Mouse (Mus musculus) liver, embryonic 16.5 days (tissue): ENCODE data around the gene Zswim8. TPM values are rescaled to one million over a fixed set of nuclear protein-coding genes. Genes with fewer than 3 reads are reported as not detected.

ENCODE experiments used
- ATAC-seq: fragments of 200-750 bp; cut with Nextera tagmentation; 2 replicates; pipeline ENCODE4 v1.8.0; 2017; ENCODE audit warnings: low read depth, mild to moderate bottlenecking, moderate number of reproducible peaks, moderate library complexity
- H3K27ac ChIP-seq: fragments of 300-500 bp; sonication (generic); 2 replicates; pipeline ENCODE4 v1.5.1; 2014; ENCODE audit warnings: mild to moderate bottlenecking, low read length
- H3K27me3 ChIP-seq: fragments of 300-500 bp; sonication (generic); 2 replicates; pipeline ENCODE4 v1.6.1; 2014; ENCODE audit warnings: low read depth, low read length, mixed read lengths; ENCODE audit not compliant: control insufficient read depth, insufficient read depth
- H3K36me3 ChIP-seq: fragments of 300-500 bp; sonication (generic); 2 replicates; pipeline ENCODE4 v1.6.1; 2014; ENCODE audit warnings: mild to moderate bottlenecking; ENCODE audit not compliant: control insufficient read depth, insufficient read depth
- H3K4me1 ChIP-seq: fragments of 300-500 bp; sonication (generic); 2 replicates; pipeline ENCODE4 v1.6.1; 2014; ENCODE audit warnings: low read depth, low read length, mixed read lengths; ENCODE audit not compliant: control insufficient read depth
- H3K4me2 ChIP-seq: fragments of 300-500 bp; sonication (generic); 2 replicates; pipeline ENCODE4 v1.6.1; 2014; ENCODE audit warnings: low read depth, low read length, mixed read lengths
- H3K4me3 ChIP-seq: fragments of 300-500 bp; sonication (generic); 2 replicates; pipeline ENCODE4 v1.5.1; 2014; ENCODE audit warnings: low read depth, mild to moderate bottlenecking, low read length
- H3K9ac ChIP-seq: fragments of 300-500 bp; sonication (generic); 2 replicates; pipeline ENCODE4 v1.6.1; 2014; ENCODE audit warnings: low read depth, low read length
- H3K9me3 ChIP-seq: fragments of 300-500 bp; sonication (generic); replicated peaks from 2 replicates; pipeline ENCODE4 v1.6.1; 2016; ENCODE audit warnings: low read length; ENCODE audit not compliant: control insufficient read depth
- WGBS: fragments of 180-500 bp; shearing (Covaris S2); extraction: QIAGEN DNeasy Blood & Tissue Kit; methylation state at CpG from one replicate; pipeline ENCODE4 v1.1.7; 2014; ENCODE audit not compliant: insufficient replicate concordance; 5-methylcytosine and 5-hydroxymethylcytosine counted together
- polyA plus RNA-seq: library from polyadenylated mRNA; unstranded; fragments of >200 nt; fragmentation: Nextera tagmentation; extraction: Ambion mirVana; gene quantifications from 2 replicates; pipeline ENCODE4 v1.2.1, GENCODE M21; 2015

The Zswim8 gene
- polyA plus RNA-seq, 1 experiment from 2014 or later: 6.3 TPM

DNA sequence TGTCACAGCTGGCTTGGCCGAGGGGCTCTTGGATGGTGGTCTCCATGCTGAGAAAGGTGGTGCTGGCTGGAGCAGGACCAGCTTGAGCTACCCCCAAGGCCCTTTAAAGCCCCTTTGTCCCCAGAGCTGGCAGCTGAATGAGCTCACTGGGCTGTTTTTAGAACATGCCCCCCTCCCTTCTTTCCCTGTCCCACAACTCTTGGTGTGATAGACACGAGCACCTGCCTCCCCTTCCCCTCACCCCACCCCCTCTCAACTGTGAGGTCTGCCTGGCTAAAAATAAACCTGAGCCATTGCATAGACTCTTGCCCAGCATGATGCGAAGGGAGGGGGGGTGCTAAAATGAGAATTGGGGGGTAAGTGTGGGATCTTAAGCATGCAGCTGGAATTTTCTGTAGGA lies 42.9 kb upstream of the Zswim8 start:
- peaks cover 47% of the 10 kb centered on the region for H3K27me3 ChIP-seq

DNA sequence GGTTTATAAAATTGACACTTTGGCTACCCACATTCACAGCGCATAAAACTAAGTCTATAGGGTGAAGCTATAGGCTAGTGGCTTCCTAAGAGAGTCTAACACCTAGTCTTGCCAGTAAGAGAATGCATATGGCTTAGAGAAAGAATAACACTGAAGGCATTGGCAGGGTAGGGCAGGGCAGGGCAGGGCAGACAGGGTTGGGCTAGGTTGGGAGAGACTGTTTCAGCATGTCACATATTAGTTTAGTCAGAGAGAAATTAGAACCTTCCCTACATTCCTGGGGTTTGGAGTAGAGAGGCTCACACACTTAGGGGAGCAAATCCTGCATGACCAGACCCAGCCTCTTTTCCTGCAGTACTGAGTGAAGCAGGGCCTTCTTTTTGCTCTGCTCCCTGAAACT lies 39.9 kb upstream of the Zswim8 start:
- ATAC-seq: no peak
- Histone ChIP-seq H3K9ac (no peak overlapping the region), H3K36me3 (no peaks in the 10 kb centered on the region), H3K27ac (no peak overlapping the region), H3K27me3 (peaks cover 34% of the 10 kb centered on the region), H3K4me3 (no peak overlapping the region), H3K4me1 (no peaks in the 10 kb centered on the region), H3K4me2 (no peak overlapping the region), H3K9me3 (no peaks in the 10 kb centered on the region)
- WGBS: 53% methylated on average over 1 of the region's 1 CpGs

More for the DNA sequence above, 42.9 kb upstream of the Zswim8 start:
- H3K4me2 ChIP-seq: no peak overlapping the region
- H3K4me1 ChIP-seq: peaks cover 12% of the 10 kb centered on the region
- no peak overlapping the region for H3K4me3 ChIP-seq
- H3K27ac ChIP-seq: no peak overlapping the region
- no peaks in the 10 kb centered on the region for H3K36me3 ChIP-seq
- no peak overlapping the region for H3K9ac ChIP-seq
- WGBS: 30% methylated on average over 3 of the region's 3 CpGs
- H3K9me3 ChIP-seq: no peaks in the 10 kb centered on the region
- ATAC-seq: no peak

DNA sequence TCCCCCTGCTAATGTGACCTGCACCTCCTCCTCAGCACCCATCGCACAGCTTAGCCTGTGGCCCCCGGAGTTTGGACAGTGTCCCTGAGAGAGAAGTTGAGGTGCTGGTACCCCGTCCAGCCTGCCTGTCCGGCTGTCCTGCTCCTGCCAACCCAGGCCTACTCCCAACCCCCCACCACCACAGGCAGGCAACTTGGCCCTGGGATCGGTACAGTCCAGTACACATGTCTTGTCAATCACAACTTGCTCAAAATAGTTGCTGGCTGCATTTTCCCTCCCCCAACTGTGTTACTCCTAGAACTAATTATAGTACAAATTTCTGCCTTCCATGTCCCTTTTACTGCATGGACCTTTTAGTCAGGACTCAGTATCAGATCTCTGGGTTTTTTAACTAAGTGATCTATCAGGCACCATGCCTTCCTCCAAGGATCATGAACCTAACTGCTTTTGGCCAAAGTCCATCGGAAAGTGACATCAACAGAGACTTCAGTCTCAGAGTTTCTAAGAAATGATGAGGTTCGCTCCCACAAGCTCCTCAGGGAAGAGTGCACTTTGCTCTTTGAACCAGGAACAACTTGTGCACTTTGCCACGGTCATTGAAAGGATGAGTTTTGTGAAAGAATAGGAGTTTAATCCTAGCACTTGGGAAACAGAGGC lies 39.1 kb upstream of the Zswim8 start, which contains the start of gene Synpo2l:
Synpo2l (minus strand) TSS at position 201 of the 657 bp plus-strand sequence.
- no peak within 1 kb of the TSS for H3K9ac ChIP-seq
- H3K27ac ChIP-seq: no peak within 1 kb of the TSS

DNA sequence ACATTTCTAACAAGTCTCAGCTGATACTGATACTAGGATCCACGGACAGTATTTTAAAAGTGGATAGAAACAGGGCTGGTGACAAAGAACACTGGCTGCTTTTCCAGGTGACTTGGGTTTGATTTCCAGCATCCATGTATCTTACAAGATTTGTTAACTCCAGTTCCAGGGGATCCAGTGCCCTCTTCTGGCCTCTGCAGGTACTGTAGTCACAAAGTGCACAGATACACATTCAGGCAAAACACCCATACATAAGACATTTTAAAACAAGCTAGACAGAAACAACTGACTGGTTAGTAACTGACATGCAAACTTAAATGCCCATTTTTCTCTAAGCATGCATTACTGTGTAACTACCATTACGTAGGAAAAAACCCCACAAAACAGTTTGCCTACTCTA lies 34.4 kb upstream of the Zswim8 start:
- peaks cover 8% of the 10 kb centered on the region for H3K27me3 ChIP-seq
- WGBS: 81% methylated on average over 2 of the region's 2 CpGs
- no peaks in the 10 kb centered on the region for H3K9me3 ChIP-seq
- ATAC-seq: no peak
- 0 out of 2 replicates have a peak overlapping the region, but pooled peaks have one; percentile 73 for H3K4me2 ChIP-seq
- no peak overlapping the region for H3K4me3 ChIP-seq
- H3K4me1 ChIP-seq: peaks cover 11% of the 10 kb centered on the region
- no peak overlapping the region for H3K9ac ChIP-seq
- peak overlapping the region; percentile 70 for H3K27ac ChIP-seq
- H3K36me3 ChIP-seq: peaks cover 16% of the 10 kb centered on the region

More for the DNA sequence above, 39.1 kb upstream of the Zswim8 start, which contains the start of gene Synpo2l:
- H3K4me1 ChIP-seq: no peaks in the 10 kb centered on the region; the same call in 1 of the 2 replicates
- no peaks in the 10 kb centered on the region for H3K9me3 ChIP-seq
- ATAC-seq: 0 out of 2 replicates have a peak, but pooled peaks have one; percentile 19
- H3K27me3 ChIP-seq: peaks cover 26% of the 10 kb centered on the region
- no peak within 1 kb of the TSS for H3K4me2 ChIP-seq
- H3K36me3 ChIP-seq: no peaks in the 10 kb centered on the region
- no peak within 1 kb of the TSS for H3K4me3 ChIP-seq
- WGBS: 60% methylated on average over 8 of the region's 8 CpGs

DNA sequence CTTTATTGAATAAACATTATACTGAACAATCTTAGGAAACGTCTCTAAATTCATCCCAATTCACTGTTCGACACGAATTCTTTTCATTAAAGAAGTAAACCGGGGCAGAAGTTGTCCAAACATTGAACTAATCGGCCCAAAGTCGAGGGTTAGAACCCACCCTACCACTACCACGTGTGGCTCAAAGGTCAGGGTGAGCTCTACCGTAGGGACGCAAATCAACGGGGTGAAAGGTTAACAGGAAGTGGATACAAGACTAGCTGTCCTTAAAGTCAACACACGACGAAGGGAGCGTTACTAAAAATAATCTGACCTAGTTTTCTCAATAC lies 33.7 kb upstream of the Zswim8 start:
- Histone ChIP-seq H3K36me3 (peaks cover 19% of the 10 kb centered on the region), H3K9me3 (no peaks in the 10 kb centered on the region), H3K4me3 (peak overlapping the region; percentile 97), H3K4me1 (peaks cover 11% of the 10 kb centered on the region), H3K4me2 (peak overlapping the region; percentile 73), H3K27me3 (peaks cover 6% of the 10 kb centered on the region), H3K9ac (peak overlapping the region; percentile 17), H3K27ac (peak overlapping the region; percentile 47)
- WGBS: 6% methylated on average over 13 of the region's 13 CpGs
- ATAC-seq: peak; percentile 67

DNA sequence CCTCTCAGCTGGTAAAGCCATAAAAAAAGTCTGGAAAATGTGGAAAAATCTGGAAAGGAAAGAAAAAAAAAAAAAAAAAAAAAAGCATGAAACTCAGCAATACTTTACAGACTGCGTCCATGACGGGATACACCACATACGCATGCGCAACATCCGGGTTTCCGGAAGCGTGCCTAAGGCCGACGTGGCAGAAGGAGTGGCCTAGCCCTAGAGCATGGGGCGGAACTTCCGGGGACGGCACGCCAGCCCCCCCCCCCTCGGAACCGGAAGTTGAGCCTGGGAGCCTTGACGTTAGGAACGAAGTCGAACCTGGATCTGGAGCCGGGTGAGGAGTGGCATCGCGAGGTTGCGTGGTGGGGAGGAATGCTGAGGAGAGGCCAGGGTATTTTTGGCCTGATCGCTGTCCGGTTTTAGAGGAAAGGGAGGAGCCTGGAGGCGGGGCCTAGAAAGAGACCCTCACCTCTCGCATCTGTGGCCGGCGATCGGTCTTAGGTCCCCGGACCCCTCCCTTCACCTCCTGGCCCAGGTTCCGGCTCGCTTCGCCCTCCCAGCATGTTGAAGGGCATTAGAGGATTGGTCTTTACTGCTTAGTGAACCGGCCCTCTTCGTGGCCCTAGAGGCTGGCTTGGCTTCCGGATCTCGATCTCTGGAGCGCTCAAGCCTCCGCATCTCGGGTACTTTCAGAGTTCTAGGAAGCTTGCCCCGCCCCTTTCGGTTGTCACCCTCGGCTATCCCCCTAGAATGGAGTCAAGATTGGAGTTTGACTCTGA lies 33.1 kb upstream of the Zswim8 start, which contains the start of gene Sec24c:
Sec24c (plus strand) TSS at position 245 of the 770 bp plus-strand sequence.
- WGBS: under 1% methylated on average over 43 of the region's 43 CpGs

DNA sequence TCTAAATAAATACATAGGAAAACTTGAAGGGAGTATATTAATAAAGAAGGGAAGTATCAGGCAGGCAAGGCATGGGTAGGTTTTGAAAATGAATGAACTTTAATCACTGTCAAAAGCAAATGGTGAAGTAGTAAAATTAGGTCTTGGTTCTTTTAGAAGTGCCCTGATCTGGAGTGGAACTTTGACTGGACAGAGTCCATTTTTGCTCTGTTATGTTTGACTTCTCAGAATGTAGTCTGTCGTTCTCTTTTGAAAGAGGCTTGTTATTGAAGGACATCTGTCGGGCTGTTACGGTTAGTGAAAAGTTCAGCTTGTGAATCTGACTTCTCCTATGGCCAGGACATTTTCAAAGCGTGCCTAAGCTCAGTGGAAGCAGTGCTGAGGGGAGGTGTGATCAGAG lies 29.4 kb upstream of the Zswim8 start:
- 71% methylated on average over 4 of the region's 4 CpGs for WGBS
- Histone ChIP-seq H3K4me2 (no peak overlapping the region), H3K4me3 (no peak overlapping the region), H3K27ac (peak overlapping the region; percentile 15; the same call in 1 of the 2 replicates), H3K9me3 (no peaks in the 10 kb centered on the region), H3K9ac (no peak overlapping the region), H3K27me3 (no peaks in the 10 kb centered on the region), H3K4me1 (peaks cover 11% of the 10 kb centered on the region), H3K36me3 (peaks cover 53% of the 10 kb centered on the region)
- ATAC-seq: no peak

More for the DNA sequence above, 33.1 kb upstream of the Zswim8 start, which contains the start of gene Sec24c:
- peak; percentile 97 for ATAC-seq
- Histone ChIP-seq H3K27me3 (peaks cover 2% of the 10 kb centered on the region; the same call in 1 of the 2 replicates), H3K4me3 (peak within 1 kb of the TSS; percentile 97), H3K36me3 (peaks cover 22% of the 10 kb centered on the region), H3K27ac (peak within 1 kb of the TSS; percentile 94), H3K4me2 (peak within 1 kb of the TSS; percentile 73), H3K4me1 (peaks cover 11% of the 10 kb centered on the region), H3K9ac (peak within 1 kb of the TSS; percentile 91), H3K9me3 (no peaks in the 10 kb centered on the region)

DNA sequence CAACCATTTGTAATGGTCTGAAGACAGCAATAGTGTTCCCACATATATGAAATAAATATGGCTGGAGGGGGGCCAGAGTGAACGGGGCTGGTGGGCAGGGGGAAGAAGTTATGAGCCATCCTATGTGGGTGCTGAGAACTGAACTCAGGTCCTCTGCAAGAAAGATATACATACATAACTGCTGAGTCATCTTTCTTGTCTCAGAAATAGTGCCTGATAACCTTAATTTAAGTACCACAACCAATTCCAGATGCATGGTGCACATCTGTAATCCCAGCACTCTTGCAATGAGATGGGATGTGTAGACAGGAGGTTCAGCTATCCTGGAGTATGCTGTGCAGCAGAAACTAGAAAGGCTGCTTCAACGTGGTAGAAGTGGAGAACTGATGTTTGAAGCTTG lies 25.6 kb upstream of the Zswim8 start:
- H3K27me3 ChIP-seq: no peaks in the 10 kb centered on the region
- no peak overlapping the region for H3K4me2 ChIP-seq
- ATAC-seq: no peak
- H3K9me3 ChIP-seq: no peaks in the 10 kb centered on the region
- WGBS: 65% methylated on average over 2 of the region's 2 CpGs
- H3K4me1 ChIP-seq: no peaks in the 10 kb centered on the region
- no peak overlapping the region for H3K27ac ChIP-seq
- no peak overlapping the region for H3K4me3 ChIP-seq
- H3K36me3 ChIP-seq: peaks cover 79% of the 10 kb centered on the region
- H3K9ac ChIP-seq: no peak overlapping the region

DNA sequence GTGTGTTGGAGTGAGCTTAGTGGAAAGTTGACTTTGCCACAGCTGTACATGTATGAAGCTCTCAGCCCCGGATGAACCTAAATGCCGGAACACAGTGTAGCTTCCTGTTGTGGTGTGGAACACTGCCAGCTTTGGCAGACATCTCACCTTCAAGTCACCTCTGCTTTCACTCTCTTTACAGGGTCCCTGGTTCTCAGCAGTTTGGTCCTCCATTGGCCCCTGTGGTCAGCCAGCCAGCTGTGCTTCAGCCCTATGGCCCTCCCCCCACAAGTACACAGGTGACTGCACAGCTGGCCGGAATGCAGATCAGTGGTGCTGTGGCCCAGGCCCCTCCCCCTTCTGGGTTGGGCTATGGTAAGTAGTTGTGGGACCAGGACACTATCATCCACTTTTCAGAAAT lies 24.9 kb upstream of the Zswim8 start:
- Histone ChIP-seq H3K27me3 (no peaks in the 10 kb centered on the region), H3K4me2 (no peak overlapping the region), H3K27ac (no peak overlapping the region), H3K9ac (no peak overlapping the region), H3K4me1 (no peaks in the 10 kb centered on the region), H3K4me3 (no peak overlapping the region), H3K9me3 (no peaks in the 10 kb centered on the region), H3K36me3 (peaks cover 77% of the 10 kb centered on the region)
- 54% methylated on average over 3 of the region's 3 CpGs for WGBS
- peak; percentile 52 for ATAC-seq
